Mouse (Mus musculus) adrenal gland, postnatal 36 days (tissue): ENCODE measurements around the gene Kcnn1. TPM values are rescaled to one million over a fixed set of nuclear protein-coding genes. Genes with fewer than 3 reads are reported as not detected.

Experiments used
- DNase-seq, 2 experiments: peaks; one replicate each; pipeline ENCODE4 v3.0.0; 2021; ENCODE audit warnings: mixed read lengths in 1 of 2
- total RNA-seq, 2 experiments: library from RNA; stranded (reverse); gene quantifications; 2 replicates each; pipeline ENCODE4 v1.2.3; 2021

Gene Kcnn1
- total RNA-seq, 2 experiments from 2014 or later: 2.3 to 4.0 TPM

DNA sequence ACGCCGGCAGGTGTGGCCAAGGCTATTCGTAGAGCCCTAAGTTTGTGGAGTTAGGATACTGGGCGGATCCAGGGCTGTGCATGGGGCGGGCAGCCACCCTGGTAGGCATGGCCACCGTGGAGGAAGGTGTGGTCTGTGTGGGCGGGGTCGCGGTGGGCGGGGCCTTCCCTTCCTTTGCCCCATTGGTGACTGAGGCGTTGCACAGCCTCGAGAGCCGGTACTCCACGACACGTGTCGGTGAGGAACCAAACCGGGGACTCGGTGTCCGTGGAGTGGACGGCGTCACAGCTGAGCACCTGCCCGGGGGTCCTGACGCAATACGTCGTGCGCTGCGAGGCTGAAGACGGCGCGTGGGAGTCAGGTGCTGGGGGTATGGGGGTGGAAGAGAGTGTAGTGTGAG, 46.4 kb downstream of the Kcnn1 start:
- peak; percentile 32 to 55 for DNase-seq

DNA sequence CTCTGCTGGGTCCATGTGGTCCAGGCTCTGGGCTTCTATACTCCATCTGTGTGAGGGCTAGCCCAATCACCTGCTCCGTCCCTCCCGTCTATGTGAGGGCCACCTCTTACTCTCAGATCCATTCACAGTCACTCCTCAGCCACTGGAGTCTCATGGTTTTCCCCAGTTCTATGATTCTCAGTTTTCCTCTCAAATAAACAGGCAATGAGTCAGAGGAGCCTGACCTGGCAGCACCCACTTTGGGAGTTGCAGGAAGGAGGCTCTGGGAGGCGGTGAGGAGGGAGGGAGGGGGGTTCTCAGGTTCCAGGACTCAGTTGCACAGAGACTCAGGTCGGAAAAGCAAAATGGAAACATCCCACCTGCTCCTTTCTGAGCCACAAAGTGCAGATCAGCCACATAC, 50.2 kb downstream of the Kcnn1 start:
- no peak for DNase-seq

DNA sequence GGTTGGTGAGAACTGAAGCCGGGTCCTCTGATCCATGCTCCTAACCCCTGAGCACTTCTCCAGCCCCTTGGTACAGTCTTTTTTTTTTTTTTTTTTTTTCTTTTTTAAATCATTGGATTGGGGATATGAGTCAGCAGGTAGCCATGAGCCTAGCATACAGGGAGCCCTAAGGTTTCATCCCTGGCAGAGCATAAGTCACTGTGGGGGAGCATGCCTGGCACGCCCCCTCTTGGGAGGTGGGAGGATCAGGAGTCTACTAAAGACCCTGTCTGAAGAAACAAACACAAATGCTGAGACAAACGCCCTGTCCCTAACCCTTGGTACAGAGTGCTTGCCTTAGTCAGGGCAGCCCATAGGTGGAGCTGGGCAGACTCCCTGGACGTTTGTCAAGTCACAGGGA, 51.0 kb downstream of the Kcnn1 start:
- DNase-seq: no peak

DNA sequence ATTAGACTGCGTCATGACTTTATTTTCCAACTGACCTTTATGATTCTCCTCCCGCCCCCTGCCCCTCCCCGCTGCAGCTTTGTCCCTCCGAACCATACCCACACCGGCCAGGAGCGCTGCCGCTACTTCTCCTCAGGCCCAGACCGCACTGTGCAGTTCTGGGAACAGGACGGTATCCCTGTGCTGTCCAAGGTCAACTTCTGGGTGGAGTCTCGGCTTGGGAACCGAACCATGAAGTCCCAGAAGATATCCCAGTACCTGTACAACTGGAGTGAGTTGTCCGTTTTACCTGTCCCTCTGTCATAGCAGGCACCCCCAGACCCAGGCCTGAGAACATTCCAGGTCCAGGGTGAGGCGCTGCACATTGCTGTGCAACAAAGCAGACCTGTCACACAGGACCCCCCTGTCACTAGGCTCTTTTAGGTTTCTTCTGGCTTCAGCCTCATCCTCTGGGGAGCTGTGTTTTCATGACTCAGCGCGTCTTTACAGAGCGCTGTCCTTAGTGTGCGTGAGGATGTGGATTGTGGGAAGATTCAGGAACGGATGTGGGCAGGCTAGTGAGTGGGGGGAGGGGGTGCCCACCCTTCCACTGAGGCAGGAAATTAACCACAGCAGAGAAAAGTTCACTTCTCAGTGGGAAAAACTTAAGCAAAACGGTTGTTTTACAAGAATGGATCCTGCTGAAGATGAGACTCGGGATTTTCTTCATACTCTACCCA, 51.9 kb downstream of the Kcnn1 start:
- DNase-seq: no peak

DNA sequence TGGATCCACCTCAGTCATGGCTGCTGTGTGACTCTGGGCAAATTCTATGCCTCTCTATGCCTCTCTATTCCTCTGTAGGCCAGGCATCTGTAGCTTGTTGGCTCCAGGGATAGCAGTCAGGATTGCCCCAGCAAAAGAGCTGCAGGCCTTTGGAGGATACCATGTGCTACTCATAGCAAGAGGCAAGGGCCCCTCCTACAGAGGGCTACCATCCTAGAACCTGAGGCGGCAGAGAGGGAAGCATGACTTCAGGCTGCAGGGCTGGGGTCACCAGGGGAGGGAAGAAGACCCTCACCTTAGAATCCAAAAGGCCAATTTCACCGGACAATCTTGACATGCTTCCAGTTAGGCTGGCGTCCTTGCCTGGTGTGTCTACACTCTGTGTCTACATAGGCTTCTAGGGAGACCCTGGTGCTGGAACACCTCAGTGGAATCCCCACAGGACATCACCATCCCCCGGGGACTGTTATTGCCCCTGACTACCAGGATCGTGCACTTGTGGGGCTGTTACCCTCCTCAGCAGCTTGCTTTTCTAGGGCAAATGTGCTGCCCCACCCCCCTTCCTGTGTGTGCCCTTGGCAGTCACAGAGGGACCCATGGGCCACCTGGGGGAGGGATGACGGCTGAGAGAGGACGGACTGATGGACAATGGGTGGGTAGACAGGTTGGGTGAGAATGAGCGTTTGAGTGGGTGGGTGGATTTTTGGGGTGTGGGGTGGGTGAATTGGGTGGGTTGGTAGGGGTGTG, 53.9 kb downstream of the Kcnn1 start:
- no peak for DNase-seq

DNA sequence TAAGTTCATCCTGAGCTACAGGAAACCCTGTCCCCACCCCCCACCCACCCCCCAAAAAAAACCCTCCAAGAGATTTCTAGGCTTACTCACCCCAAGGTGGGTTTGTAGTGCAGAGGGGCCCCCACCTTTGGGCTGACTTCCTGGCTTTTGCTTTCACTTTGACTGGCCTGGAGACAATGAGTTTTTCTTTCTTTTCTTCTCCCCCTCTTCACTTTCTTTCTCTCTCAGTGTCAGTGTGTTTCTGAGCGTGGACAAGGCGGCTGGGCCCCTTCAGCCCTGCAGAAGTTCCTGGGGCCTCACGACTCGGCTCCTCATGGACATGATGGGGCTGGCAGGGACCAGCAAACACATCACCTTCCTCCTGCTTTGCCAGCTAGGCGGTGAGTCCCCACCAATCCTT, 54.8 kb downstream of the Kcnn1 start, which contains the start of gene Il12rb1:
TSS of gene Il12rb1 (plus strand) at position 211 of the 400 bp plus-strand sequence.
- no peak for DNase-seq

DNA sequence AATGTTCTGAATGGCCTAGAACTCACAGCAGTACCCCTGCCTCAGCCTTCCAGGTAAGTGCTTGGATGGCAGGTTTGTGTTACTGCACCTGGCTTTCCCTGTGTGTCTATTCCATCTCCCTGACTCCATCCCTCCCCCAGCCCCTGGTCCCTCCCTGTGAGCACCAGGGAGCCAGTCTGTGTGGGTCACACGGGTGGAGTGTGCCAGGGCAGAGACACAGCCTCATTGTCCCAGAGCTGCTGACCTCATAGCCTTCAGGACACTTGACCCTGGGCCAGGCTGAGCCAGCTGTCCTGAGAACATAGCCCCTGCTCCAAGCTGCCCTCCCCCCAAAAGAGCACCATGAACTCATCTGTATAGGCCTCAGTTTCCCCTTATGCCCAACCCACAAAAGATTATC, 55.8 kb downstream of the Kcnn1 start:
- no peak for DNase-seq

DNA sequence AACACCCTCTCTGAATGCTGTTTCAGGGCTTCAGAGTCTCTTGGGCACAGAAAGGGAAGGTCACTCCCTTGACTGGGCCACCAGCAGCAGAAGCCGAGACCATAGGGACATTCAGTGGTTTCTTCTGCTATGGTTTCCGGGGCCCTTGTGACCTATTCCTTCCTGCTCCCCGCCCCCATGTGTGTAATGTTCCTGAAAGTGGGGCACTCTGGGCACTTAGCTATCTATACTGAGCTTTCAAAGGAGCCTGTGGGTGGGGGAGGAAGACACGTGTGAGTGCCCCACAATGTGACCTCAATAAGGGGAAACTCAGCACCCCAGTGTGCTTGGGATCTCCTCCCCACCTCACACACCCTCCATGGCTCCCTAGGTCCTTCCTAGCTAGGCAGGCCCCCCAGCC, 56.5 kb downstream of the Kcnn1 start:
- peak in 1 of 2 experiments; percentile 49 for DNase-seq

DNA sequence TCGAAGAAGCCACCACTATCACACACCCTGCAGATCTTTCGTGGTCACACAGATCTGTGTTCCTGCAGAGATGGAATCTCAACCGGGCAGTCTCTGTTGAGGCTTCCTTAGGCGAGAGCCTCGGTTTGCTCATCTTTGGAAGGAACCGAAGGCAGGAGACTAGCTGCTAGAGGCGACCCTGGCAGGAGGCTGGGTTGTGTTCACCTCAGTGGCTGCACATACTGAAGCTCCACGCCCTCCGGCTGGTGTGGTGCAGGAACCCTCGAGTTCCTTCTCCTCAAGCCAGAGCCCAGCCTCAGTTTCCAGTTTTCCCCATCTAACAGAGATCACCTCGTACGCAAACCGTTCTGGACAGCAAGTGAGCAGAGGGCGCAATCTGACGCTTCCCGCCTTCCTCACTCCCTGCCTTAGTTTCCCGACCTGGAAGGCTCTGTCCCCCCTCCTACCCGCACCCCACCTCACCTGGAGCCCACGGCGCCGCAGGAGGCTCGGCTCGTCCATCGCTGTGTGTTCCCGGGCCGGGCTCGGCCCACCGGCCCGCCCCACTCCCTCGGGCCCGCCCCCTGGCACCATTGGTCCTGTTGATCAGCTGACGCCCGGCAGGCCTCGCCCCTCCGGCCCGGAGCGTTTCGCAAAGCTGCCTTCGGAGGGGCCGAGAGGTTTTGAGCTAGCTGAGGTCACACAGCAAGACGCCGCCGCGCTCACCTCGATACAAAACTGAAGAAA, 58.4 kb downstream of the Kcnn1 start, which contains the start of gene Mast3:
TSS of gene Mast3 (minus strand) at position 574 of the 726 bp plus-strand sequence.
- peak; percentile 93 to 96 for DNase-seq

DNA sequence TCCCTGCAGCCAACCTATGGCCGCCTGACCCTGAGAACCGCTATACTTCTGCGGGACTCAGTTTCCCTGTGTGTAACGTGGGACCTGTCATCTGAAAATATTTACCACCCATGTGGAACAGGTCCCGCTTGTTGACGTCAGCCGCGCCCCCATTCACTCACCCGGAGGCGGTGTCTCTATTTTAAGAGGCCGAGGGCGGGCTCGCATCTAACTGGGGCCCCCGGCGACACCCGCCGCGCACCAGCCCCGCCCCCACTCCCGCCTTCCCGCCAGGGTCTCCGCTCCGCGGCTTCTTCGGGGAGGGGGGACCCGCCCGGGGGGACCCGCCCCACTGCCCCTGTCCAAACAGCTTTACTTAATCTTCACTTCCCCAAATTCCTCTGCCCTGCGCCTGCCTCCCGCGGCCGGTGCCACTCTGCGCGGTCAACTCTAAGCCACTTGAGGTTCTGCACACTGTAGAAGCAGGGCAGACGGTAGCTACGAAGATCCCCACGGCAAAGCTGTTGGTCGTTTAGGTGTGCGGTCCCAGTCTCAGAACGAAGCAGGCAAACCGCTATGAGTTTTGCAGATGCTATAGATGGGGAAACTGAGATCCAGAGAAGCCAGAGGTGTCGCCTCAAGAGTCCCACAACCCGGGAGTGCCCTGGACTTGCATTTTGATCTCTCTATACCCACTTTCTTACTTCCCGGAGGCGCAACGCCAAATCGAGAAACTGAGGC, 59.1 kb downstream of the Kcnn1 start:
- peak; percentile 25 to 59 for DNase-seq

DNA sequence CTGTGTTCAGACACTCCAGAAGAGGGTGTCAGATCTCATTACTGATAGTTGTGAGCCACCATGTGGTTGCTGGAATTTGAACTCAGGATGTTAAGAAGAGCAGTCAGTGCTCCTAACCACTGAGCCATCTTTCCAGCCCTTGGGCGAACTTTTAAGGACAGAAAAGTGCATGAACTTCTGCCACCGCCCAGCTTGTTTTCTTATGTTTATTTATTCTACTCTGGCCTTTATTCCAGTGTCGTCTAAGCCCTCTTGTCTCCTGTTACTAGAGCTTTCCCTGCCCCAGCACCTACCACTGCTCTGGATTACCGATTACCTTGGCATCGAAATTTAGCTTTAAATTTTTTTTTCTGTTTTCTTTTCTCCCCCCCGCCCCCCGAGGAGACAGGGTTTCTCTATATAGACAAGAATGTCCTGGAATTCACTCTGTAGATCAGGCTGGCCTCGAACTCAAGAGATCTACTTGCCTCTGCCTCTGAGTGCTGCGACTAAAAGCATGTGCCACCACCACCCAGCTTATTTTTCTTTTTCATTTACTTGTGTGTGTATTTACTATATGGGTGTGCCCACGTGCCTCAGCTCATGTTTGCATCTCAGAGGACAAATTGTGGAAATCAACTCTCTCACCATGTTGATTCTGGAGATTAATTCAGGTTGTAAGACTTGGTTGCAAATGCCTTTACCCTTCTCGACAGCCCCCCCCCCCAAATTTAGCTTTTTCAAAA, 60.1 kb downstream of the Kcnn1 start:
- DNase-seq: no peak

DNA sequence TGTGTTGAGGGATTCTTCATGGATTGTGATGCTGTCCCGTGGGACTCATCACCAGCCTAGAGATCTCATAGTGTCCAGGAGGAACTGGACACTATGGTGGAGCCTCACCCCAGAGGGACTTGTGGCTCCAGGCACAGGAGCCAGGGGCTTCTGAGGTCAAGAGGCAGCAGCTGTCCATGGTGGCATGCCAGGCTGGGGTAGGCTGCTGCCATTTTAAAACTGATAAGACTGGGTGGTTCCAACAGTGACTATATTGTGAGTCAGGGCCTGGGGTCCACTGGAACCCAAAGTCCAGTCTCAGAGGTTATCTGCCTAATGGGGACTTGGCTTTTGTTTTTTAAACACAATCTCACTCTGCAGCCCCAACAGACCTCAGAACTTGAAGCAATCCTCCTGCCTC, 61.2 kb downstream of the Kcnn1 start:
- no peak for DNase-seq

DNA sequence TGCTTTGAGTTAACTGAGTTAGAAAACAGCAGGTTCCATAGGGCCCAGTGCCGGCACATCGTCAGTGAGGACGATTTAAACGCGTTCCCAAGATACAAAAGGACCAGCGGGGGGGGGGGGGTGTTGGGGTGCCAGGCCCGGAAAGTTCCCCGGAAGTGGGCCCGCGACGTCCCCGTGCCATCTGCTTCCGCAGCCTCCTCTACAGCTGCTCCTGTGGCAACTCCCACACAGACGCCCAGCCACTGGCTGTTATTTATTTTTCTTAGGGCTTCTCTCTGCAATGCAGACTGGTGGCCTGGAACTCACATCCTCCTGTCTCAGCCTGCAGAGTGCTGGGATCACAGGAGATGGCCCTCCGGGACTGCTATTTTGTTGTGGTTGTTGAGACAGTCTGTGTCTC, 61.9 kb downstream of the Kcnn1 start:
- no peak for DNase-seq

DNA sequence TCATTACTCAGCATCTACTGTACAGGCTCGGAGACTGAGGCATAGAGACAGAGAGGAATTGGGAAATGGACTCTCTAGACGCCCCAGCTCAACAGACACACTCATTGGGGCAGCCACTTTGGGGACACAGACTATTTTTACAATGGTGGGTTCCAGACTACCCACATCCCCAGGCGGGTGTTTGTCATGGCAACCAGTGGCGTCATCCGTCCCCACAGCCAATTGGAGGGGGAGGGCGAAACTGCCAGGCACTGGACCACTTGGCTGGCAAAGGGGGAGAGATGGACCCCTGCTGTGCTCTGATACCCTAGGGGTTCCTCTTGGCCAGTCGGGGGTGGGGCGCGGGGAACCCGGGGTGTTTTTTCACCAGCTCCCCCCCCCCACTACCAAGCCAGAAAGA, 62.4 kb downstream of the Kcnn1 start:
- no peak for DNase-seq

DNA sequence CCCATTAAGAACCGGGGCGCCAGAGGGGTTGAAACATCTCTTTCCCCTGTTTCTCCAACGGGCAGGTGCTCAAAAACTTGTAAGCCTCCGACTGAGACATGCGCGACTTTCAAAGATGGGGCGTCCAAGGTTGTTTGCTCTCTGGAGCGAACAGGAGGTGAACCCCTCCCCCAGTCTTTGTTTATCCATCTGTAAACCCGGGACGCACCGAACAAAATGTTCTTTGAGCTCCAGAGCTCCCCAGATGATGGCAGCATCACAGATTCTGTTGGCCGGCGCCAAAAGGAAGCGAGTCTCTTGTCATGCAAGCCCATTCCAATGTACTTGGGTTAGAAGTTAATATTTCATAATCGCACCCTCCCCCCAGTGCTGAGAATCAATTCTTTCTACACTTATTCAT, 64.8 kb downstream of the Kcnn1 start:
- DNase-seq: no peak

DNA sequence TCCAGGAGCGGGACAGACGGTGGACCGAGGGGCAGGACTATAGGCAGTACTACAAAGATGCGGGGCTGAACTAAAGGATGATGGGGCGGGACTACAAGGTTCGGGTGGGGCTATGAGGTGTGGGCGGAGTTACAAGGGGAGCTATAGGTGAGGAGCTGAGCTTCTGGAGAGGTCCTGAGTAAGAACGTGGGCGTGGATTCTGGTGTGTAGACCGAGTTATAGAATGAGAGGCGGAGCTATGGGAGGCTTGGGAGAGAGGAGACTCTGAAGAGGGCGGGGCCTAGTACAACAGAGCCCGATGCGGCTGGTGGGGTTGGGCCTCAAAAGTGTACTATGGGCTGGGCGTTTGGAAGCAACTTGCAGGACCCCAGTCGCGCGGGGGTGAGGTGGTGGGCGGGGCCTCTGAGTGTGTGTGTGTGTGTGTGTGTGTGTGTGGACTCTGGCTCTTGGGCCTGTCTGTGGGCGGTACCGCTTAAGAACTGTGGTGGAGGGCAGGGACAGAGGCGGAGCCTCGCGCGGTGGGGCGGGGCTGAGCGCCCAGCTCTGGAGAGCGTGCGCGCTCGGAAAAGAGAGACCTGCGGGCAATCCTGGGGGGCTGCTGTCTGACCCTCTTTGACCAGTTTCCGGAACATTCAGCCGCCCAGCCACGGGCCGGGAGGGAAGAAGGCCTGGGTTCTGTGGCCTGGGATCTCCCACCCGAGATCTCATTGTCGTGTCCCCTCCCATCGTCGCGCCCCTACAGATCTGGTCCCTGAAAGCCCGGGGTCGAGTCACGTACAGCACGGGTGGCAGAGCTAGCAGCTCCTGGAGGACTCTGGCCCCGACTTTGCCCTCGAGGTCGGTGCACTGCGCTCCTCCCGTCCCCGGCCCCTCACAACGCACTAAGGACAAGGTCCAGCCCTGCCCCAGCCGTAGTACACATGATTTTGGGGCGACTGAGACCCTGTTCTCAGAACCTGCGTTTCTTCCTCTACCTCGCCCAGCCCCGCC, 65.7 kb downstream of the Kcnn1 start:
- DNase-seq: peak; percentile 91 to 95

DNA sequence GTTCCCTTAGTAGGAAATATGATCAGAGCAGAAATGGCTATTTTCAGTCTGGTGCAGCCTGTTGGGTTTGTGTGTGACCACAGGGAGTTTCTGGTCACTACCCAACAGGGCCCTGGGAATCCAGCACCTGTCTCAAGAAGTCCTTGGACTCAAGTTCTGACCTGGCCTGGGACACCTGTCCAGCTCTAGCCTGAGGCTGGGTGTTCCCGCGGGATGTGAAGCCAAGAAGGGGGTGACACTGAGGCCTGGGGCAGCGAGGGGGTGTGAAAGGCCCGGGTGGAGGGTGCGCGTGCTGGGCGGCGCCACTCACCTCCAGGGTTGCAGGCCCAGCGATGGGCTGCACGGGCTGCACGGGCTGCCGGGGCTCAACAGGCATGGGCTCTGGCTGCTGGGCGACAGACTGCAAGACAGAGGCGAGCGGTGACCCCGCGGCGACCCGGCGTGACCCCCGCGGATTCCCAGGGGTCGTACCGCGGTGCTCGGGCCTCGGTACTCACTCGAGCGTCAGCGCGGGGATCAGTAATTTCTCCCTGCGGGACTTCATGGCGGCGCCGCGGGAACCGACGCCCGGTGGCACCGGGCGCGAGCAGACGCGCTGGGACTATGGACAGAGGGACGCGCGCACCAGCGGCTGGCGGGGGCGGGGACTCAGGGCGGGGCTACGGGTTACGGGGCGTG, 66.5 kb downstream of the Kcnn1 start:
- DNase-seq: peak in 1 of 2 experiments; percentile 43

DNA sequence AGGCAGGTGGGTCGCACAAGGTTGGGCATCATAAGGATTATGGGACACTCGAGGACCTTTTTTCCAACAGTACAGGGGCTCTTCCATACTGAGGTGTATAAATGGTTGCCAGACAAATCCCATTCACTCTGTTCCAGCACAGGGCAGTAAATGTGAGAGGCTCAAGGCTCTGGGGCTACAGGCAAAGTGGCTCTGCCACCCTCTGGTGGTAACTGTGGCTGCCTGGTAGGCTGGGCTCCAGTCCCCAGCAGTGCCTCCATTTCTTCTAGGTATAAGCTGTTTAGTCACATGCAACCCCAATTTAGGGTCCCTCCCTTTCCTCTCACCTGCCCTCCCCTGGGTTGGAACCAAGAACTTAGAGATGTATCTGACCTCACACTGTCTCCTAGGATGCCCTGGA, 67.7 kb downstream of the Kcnn1 start:
- no peak for DNase-seq

DNA sequence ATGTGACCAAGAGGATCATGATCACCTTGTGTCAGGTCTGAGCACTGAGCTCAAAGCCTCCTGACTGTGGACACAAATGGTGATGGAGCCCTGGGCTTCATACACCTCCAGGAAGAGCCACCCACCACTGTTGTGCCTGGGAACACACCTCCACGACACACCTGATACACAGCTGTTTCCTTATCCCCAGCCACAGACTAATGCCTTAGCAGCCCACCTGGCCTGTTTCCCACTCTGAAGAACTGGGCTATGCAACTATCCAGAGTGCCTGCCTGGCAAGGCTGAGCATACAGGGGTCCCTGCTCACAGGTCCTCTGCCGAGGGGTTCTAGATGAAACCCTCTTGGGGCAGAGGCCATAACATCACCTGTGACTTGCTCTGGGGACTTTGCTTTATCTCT, 68.8 kb downstream of the Kcnn1 start:
- no peak for DNase-seq

DNA sequence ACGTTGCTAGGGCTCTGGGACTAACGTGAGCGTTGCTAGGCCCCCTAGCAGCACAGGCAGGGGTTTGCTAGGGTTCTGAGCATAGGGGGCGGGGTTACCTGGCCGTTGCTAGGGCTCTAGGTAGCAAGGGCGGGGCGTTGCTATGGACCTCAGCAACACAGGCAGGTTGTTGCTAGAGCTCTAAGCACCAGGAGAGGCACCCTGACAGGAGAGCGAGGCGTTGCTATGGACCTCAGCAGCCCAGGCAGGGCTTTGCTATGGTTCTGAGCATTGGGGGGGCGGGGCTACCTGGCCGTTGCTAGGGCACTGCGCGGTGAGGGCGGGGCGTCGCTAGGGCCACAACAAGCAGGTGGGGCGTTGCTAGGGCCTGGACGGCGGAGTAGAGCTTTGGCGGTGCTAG, 70.4 kb downstream of the Kcnn1 start:
- peak in 1 of 2 experiments; percentile 62 for DNase-seq
